Mouse (Mus musculus) liver, embryonic 14.5 days (tissue): ENCODE measurements around the gene Dusp7.

Experiments
- CTCF ChIP-seq: IDR thresholded peaks from 2 replicates; pipeline ENCODE4 v1.5.1; 2016; ENCODE audit warnings: antibody characterized with exemption, low read depth, control low read depth
- EP300 ChIP-seq: IDR thresholded peaks from 2 replicates; pipeline ENCODE4 v1.6.1; 2016; ENCODE audit warnings: antibody characterized with exemption, low read depth

GRCm38 (mm10) chr9:106348281-106348680, 20.2 kb upstream of the Dusp7 start:
- TF ChIP-seq CTCF (no peak), EP300 (no peak)
